Mouse (Mus musculus) MEL (cell line): ENCODE measurements around the gene Arap2. TPM values are rescaled to one million over a fixed set of nuclear protein-coding genes. Genes with fewer than 3 reads are reported as not detected.

Experiments
- DNase-seq: peaks from one replicate; pipeline ENCODE4 v3.0.0; 2011; ENCODE audit warnings: low read depth, low spot score
- H3K27ac ChIP-seq: 2 replicates; pipeline ENCODE4 v1.5.1; 2012; ENCODE audit warnings: low read depth, mild to moderate bottlenecking, control low read depth, low read length, moderate library complexity; ENCODE audit not compliant: control insufficient read depth
- H3K27me3 ChIP-seq, 2 experiments: fragments of 150-350 bp in 1 of 2; sonication (generic) in 1 of 2; 2 replicates each; pipeline ENCODE4 v1.6.1; 2012; ENCODE audit warnings: low read length in 2 of 2, mild to moderate bottlenecking in 2 of 2, improper control_type of control experiment in 1 of 2, moderate library complexity in 1 of 2; ENCODE audit not compliant: insufficient read depth in 2 of 2, control insufficient read depth in 1 of 2
- H3K36me3 ChIP-seq, 2 experiments: 2 replicates each; pipeline ENCODE4 v1.6.1; 2012 to 2014; ENCODE audit warnings: low read length in 2 of 2, improper control_type of control experiment in 1 of 2, inconsistent platforms in 1 of 2, mild to moderate bottlenecking in 1 of 2; ENCODE audit not compliant: insufficient read depth in 2 of 2, control insufficient read depth in 1 of 2
- H3K4me1 ChIP-seq, 2 experiments: fragments of 150-350 bp in 1 of 2; sonication (generic) in 1 of 2; 2 replicates each; pipeline ENCODE4 v1.6.1; 2012; ENCODE audit warnings: low read length in 2 of 2, improper control_type of control experiment in 1 of 2, mild to moderate bottlenecking in 1 of 2; ENCODE audit not compliant: insufficient read depth in 2 of 2, control insufficient read depth in 1 of 2
- H3K4me3 ChIP-seq, 2 experiments: fragments of 150-350 bp in 1 of 2; sonication (generic) in 1 of 2; 2 replicates each; pipeline ENCODE4 v1.5.1; 2012; ENCODE audit warnings: low read depth in 2 of 2, low read length in 2 of 2, mild to moderate bottlenecking in 2 of 2, moderate library complexity in 2 of 2, control low read depth in 1 of 2, improper control_type of control experiment in 1 of 2; ENCODE audit not compliant: control insufficient read depth in 1 of 2, insufficient read depth in 1 of 2
- H3K79me2 ChIP-seq: 2 replicates; pipeline ENCODE4 v1.6.1; 2012; ENCODE audit warnings: mild to moderate bottlenecking, low read length, moderate library complexity; ENCODE audit not compliant: control insufficient read depth, poor library complexity, insufficient read depth
- H3K9ac ChIP-seq: 2 replicates; pipeline ENCODE4 v1.6.1; 2012; ENCODE audit warnings: low read depth, mild to moderate bottlenecking, control low read depth, low read length, moderate library complexity; ENCODE audit not compliant: control insufficient read depth, poor library complexity, severe bottlenecking
- H3K9me3 ChIP-seq: fragments of 150-350 bp; sonication (generic); replicated peaks from 2 replicates; pipeline ENCODE4 v1.6.1; 2012; ENCODE audit warnings: mild to moderate bottlenecking, low read length, improper control_type of control experiment, moderate library complexity; ENCODE audit not compliant: insufficient read depth
- CHD1 ChIP-seq: IDR thresholded peaks from 2 replicates; pipeline ENCODE4 v1.6.1; 2012; ENCODE audit warnings: low read depth, mild to moderate bottlenecking, inconsistent platforms, low read length, improper control_type of control experiment
- E2F4 ChIP-seq: IDR thresholded peaks from 2 replicates; pipeline ENCODE4 v1.6.1; 2011; ENCODE audit warnings: low read depth, low read length, improper control_type of control experiment, borderline replicate concordance
- EP300 ChIP-seq, 2 experiments: IDR thresholded peaks; 2 replicates each; pipeline ENCODE4 v1.6.1; 2011; ENCODE audit warnings: improper control_type of control experiment in 2 of 2, low read length in 2 of 2, low read depth in 1 of 2, mild to moderate bottlenecking in 1 of 2
- ETS1 ChIP-seq: IDR thresholded peaks from 2 replicates; pipeline ENCODE4 v1.6.1; 2012; ENCODE audit warnings: low read depth, mild to moderate bottlenecking, inconsistent platforms, low read length, improper control_type of control experiment, moderate library complexity
- GABPA ChIP-seq: IDR thresholded peaks from 2 replicates; pipeline ENCODE4 v1.6.1; 2012; ENCODE audit warnings: low read depth, mild to moderate bottlenecking, inconsistent platforms, low read length, improper control_type of control experiment, moderate library complexity
- GATA1 ChIP-seq: IDR thresholded peaks from 2 replicates; pipeline ENCODE4 v1.6.1; 2011; ENCODE audit warnings: low read depth, low read length, improper control_type of control experiment
- HCFC1 ChIP-seq: IDR thresholded peaks from 2 replicates; pipeline ENCODE4 v1.6.1; 2012; ENCODE audit warnings: low read depth, mild to moderate bottlenecking, inconsistent platforms, low read length, improper control_type of control experiment, moderate library complexity
- KAT2A ChIP-seq: conservative IDR thresholded peaks from 2 replicates; pipeline ENCODE4 v1.6.1; 2012; ENCODE audit warnings: low read depth, low read length, improper control_type of control experiment, inconsistent platforms
- MAFK ChIP-seq: IDR thresholded peaks from 2 replicates; pipeline ENCODE4 v1.6.1; 2011; ENCODE audit warnings: low read depth, mild to moderate bottlenecking, low read length, improper control_type of control experiment, borderline replicate concordance
- MAZ ChIP-seq: IDR thresholded peaks from 2 replicates; pipeline ENCODE4 v1.6.1; 2012; ENCODE audit warnings: low read depth, mild to moderate bottlenecking, inconsistent platforms, low read length, improper control_type of control experiment
- MEF2A ChIP-seq: IDR thresholded peaks from 2 replicates; pipeline ENCODE4 v1.6.1; 2014; ENCODE audit warnings: low read depth, mild to moderate bottlenecking, inconsistent platforms, low read length, improper control_type of control experiment; ENCODE audit not compliant: poor library complexity, insufficient replicate concordance, severe bottlenecking; ENCODE audit errors: extremely low read depth
- MYB ChIP-seq: IDR thresholded peaks from 2 replicates; pipeline ENCODE4 v1.6.1; 2011; ENCODE audit warnings: mild to moderate bottlenecking, low read depth, low read length, improper control_type of control experiment
- POLR2AphosphoS2 ChIP-seq: IDR thresholded peaks from 2 replicates; pipeline ENCODE4 v1.6.1; 2011; ENCODE audit warnings: low read length, improper control_type of control experiment
- POLR2AphosphoS5 ChIP-seq: IDR thresholded peaks from 2 replicates; pipeline ENCODE4 v1.6.1; 2012; ENCODE audit warnings: low read depth, borderline replicate concordance, mild to moderate bottlenecking, inconsistent platforms, low read length, moderate library complexity, mixed read lengths
- SIN3A ChIP-seq: IDR thresholded peaks from 2 replicates; pipeline ENCODE4 v1.6.1; 2012; ENCODE audit warnings: low read length, improper control_type of control experiment, inconsistent platforms
- SMC3 ChIP-seq: IDR thresholded peaks from 2 replicates; pipeline ENCODE4 v1.6.1; 2011; ENCODE audit warnings: low read depth, low read length, improper control_type of control experiment
- TAL1 ChIP-seq: IDR thresholded peaks from 2 replicates; pipeline ENCODE4 v1.6.1; 2012; ENCODE audit warnings: mild to moderate bottlenecking, inconsistent platforms, low read length, moderate library complexity, mixed read lengths
- TBP ChIP-seq: IDR thresholded peaks from 2 replicates; pipeline ENCODE4 v1.8.0; 2011; ENCODE audit warnings: low read depth, low read length, improper control_type of control experiment
- ZMIZ1 ChIP-seq: IDR thresholded peaks from 2 replicates; pipeline ENCODE4 v1.6.1; 2012; ENCODE audit warnings: low read depth, mild to moderate bottlenecking, inconsistent platforms, low read length, improper control_type of control experiment, moderate library complexity
- ZNF384 ChIP-seq: IDR thresholded peaks from 2 replicates; pipeline ENCODE4 v1.6.1; 2012; ENCODE audit warnings: low read depth, mild to moderate bottlenecking, inconsistent platforms, low read length, improper control_type of control experiment
- polyA plus RNA-seq, 2 experiments: library from polyadenylated mRNA; stranded (reverse) in 1 of 2; unstranded in 1 of 2; fragments of >175 nt in 1 of 2; fragments of >200 nt in 1 of 2; gene quantifications; 2 replicates each; pipeline versions ENCODE4 v1.2.1 to v1.2.4; 2012; ENCODE audit warnings: low replicate concordance in 2 of 2, low read depth in 1 of 2; ENCODE audit not compliant: insufficient read length in 2 of 2, insufficient read depth in 1 of 2, missing spikeins in 1 of 2
- total RNA-seq: library from RNA; depleted of rRNA; stranded (reverse); fragments of 300-350 nt; gene quantifications from 2 replicates; pipeline ENCODE4 v1.2.3, GENCODE M21; 2012

Gene Arap2
- total and polyA plus RNA-seq, 3 experiments = not detected

DNA sequence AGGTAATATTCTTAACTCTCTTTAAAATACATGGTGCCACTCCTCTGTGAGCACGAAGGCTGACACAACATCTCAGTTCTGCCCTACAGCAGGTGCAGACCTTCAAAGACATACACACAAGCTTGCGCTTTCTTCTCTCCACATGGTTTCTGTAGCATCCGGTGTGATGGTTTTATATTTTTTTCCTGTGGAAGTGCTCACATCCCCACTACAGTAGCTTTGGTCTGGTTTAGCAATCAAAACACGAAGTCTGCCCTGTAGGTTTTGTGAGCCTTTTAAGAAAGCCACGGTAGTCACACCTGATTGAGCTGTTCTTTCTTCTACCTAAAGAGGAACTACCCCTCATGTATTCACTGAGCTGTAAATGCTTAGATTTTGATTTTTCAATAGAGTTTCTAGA, 12.7 kb upstream of the Arap2 start:
- H3K9ac ChIP-seq = no peak overlapping the region
- DNase-seq = no peak
- no peaks in the 10 kb centered on the region for H3K79me2 ChIP-seq
- H3K36me3 ChIP-seq = no peaks in the 10 kb centered on the region
- H3K4me3 ChIP-seq = no peak overlapping the region
- no peak overlapping the region for H3K27ac ChIP-seq
- TF ChIP-seq HCFC1 (no peak), MEF2A (no peak), KAT2A (no peak), MYB (no peak)
- TF ChIP-seq, all 39 proteins: peak for 0
- no peaks in the 10 kb centered on the region for H3K9me3 ChIP-seq
- no peaks in the 10 kb centered on the region for H3K27me3 ChIP-seq
- no peaks in the 10 kb centered on the region for H3K4me1 ChIP-seq

DNA sequence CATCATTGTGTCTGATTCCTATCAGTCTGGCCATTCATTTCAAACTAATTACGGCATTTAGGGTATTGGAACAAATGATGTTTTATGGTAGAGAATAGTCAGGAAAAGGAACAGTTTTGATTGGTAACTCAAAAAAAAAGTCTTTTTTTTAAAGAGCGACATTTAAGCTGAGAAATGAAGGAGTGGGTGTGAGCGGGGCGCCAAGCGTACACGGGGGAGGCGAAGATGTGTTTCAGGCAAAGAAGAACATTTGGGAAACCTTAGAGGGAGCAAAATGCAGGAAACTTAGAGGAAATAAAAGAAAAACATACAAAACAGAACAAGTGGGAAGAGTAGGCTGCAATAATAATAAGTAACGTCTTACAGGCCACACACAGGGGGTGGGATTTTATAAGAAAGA, 11.8 kb upstream of the Arap2 start:
- no peak overlapping the region for H3K27ac ChIP-seq
- H3K36me3 ChIP-seq = no peaks in the 10 kb centered on the region
- TF ChIP-seq SIN3A = no peak
- no peak for TF ChIP-seq CHD1
- TF ChIP-seq, all 39 proteins: peak for 0
- Histone ChIP-seq H3K4me1 (no peaks in the 10 kb centered on the region), H3K9ac (no peak overlapping the region), H3K4me3 (no peak overlapping the region), H3K79me2 (no peaks in the 10 kb centered on the region), H3K27me3 (no peaks in the 10 kb centered on the region), H3K9me3 (no peaks in the 10 kb centered on the region)
- DNase-seq = no peak

DNA sequence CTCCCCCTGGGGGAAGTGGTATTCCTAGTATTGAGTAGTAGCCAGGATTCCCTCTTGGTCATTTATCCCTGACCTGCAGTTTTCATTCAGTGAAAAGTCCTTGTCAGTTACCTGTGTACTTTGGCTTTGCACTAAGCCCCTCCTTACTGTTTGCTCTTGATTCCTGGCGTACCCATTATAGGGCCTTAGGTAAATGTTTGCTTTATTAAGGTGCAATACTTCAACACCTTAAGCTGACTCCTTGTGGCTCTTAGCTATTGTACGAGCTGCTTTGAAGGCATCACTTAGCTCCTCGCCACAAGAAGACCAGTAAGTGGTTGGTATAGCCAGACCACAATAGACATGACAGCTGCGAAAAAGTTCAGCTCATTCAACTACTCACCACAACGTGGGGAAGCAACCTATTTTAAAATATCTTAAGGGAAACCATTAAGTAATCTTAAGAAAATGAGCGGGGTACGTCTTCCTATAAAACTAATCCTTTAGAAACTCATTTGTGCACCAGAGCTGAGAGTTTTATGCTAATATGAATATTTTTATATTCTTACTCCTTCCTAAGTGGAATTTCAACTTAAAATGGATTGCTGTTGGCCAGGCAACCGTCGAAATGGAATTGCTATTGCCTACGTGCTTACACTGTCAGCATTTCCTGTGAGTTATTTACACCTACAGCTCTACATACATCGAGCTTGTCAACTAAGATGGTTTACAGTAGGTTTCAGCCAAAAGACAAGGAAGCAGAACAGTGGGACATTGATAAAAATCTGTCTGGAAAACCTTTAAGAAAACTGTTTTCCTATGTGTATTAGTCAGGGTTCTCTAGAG, 6.0 kb upstream of the Arap2 start:
- no peaks in the 10 kb centered on the region for H3K4me1 ChIP-seq
- no peak overlapping the region for H3K4me3 ChIP-seq
- no peaks in the 10 kb centered on the region for H3K79me2 ChIP-seq
- no peak for TF ChIP-seq ZMIZ1
- no peak for TF ChIP-seq TAL1
- TF ChIP-seq MAFK = no peak
- TF ChIP-seq TBP = no peak
- no peak for TF ChIP-seq GATA1
- no peak for TF ChIP-seq SIN3A
- TF ChIP-seq MYB = no peak
- TF ChIP-seq EP300 (IDR thresholded peaks at IDR 0.05; ENCODE audit: low read depth in 1 of 2, low read length in 2 of 2) = no peak
- no peak for TF ChIP-seq MEF2A
- TF ChIP-seq POLR2AphosphoS2 = no peak
- TF ChIP-seq ETS1 = no peak
- TF ChIP-seq POLR2AphosphoS5 = no peak
- no peak for TF ChIP-seq MAZ
- TF ChIP-seq E2F4 = no peak
- TF ChIP-seq GABPA = no peak
- TF ChIP-seq ZNF384 = no peak
- TF ChIP-seq SMC3 = no peak
- DNase-seq = no peak
- no peak overlapping the region for H3K9ac ChIP-seq
- H3K27ac ChIP-seq = no peak overlapping the region
- H3K27me3 ChIP-seq = no peaks in the 10 kb centered on the region
- H3K36me3 ChIP-seq = no peaks in the 10 kb centered on the region
- H3K9me3 ChIP-seq = no peaks in the 10 kb centered on the region
